Comparison of ENCODE assay signal across 8 mouse cellular contexts in the genomic region with DNA sequence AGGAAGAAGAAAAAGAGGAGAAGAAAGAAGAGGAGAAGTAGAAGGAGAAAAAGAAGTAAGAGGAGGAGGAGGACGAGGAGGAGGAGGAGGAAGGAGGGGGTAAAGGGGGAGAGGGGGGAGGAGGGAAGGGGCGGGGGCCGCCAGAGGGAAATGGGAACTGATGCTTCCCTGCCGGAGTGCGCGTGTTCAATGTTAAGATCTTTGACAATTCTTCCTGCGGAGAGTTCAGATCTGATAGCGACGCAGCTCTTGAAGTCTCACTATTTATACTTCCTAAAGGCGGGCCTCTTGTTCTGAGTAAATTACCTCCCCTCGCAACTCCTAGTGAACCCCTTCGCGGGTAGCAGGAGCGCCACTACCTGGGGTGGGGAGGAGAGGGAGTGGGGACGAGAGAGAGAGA. TPM values are rescaled to one million over a fixed set of nuclear protein-coding genes. Genes with fewer than 3 reads are reported as not detected.
DNase-seq lines count a peak whose midpoint lies in the region; ATAC-seq and TF ChIP-seq lines count a peak whose summit lies in the region.

A gene (minus strand): TSS at position 66 of the 400 bp plus-strand sequence.

- H3K4me3 ChIP-seq in embryonic facial prominence, embryonic 15.5 days (replicated peaks) = peak within 1 kb of the TSS; percentile 60
- peak within 1 kb of the TSS; percentile 41 for H3K4me3 ChIP-seq in kidney, postnatal 0 days (replicated peaks; ENCODE audit: low read depth, low read length)
- peak within 1 kb of the TSS; percentile 30 for H3K4me3 ChIP-seq in neural tube, embryonic 14.5 days (ENCODE audit: low read depth, low read length)

- WGBS in embryonic facial prominence, embryonic 15.5 days = 0% methylated on average over 15 of the region's 15 CpGs
- WGBS in kidney, postnatal 0 days = under 1% methylated on average over 14 of the region's 15 CpGs
- WGBS in neural tube, embryonic 14.5 days = 0% methylated on average over 15 of the region's 15 CpGs

- no peaks in the 10 kb centered on the region for H3K9me3 ChIP-seq in embryonic facial prominence, embryonic 15.5 days (replicated peaks)
- no peaks in the 10 kb centered on the region for H3K9me3 ChIP-seq in kidney, postnatal 0 days (replicated peaks; ENCODE audit: low read length)
- H3K9me3 ChIP-seq in neural tube, embryonic 14.5 days (ENCODE audit: control insufficient read depth, low read length) = no peaks in the 10 kb centered on the region

- peaks cover 50% of the 10 kb centered on the region for H3K27me3 ChIP-seq in embryonic facial prominence, embryonic 15.5 days
- H3K27me3 ChIP-seq in kidney, postnatal 0 days (ENCODE audit: insufficient read depth, low read length) = peaks cover 69% of the 10 kb centered on the region
- peaks cover 49% of the 10 kb centered on the region for H3K27me3 ChIP-seq in neural tube, embryonic 14.5 days (ENCODE audit: control insufficient read depth, insufficient read depth, low read length)

- H3K36me3 ChIP-seq in embryonic facial prominence, embryonic 15.5 days = no peaks in the 10 kb centered on the region
- H3K36me3 ChIP-seq in kidney, postnatal 0 days (ENCODE audit: insufficient read depth, low read length) = no peaks in the 10 kb centered on the region
- H3K36me3 ChIP-seq in neural tube, embryonic 14.5 days (ENCODE audit: control insufficient read depth, insufficient read depth, low read length) = no peaks in the 10 kb centered on the region

- peak within 1 kb of the TSS; percentile 42 for H3K9ac ChIP-seq in embryonic facial prominence, embryonic 15.5 days
- no peak within 1 kb of the TSS for H3K9ac ChIP-seq in kidney, postnatal 0 days (ENCODE audit: low read depth, low read length)
- peak within 1 kb of the TSS; percentile 32; the same call in 1 of the 2 replicates for H3K9ac ChIP-seq in neural tube, embryonic 14.5 days (replicated peaks; ENCODE audit: low read depth, low read length)

- peak; percentile 42 for DNase-seq in CD4-positive, CD25-positive, alpha-beta regulatory T cell, adult 2 months (ENCODE audit: low read depth, low spot score)
- peak; percentile 73 for DNase-seq in 3T3-L1 (ENCODE audit: low read depth, low spot score)
- peak; percentile 24 for DNase-seq in kidney, postnatal 0 days (ENCODE audit: low spot score)
- DNase-seq in frontal cortex, postnatal 25 days (ENCODE audit: low spot score in 2 of 2) = no peak
- DNase-seq in ovary, postnatal 10 days (ENCODE audit: low spot score) = no peak

- no peak for ATAC-seq in CD4-positive, CD25-positive, alpha-beta regulatory T cell, adult 4 months
- ATAC-seq in embryonic facial prominence, embryonic 15.5 days (ENCODE audit: insufficient number of reproducible peaks, low FRiP score, low TSS enrichment, low read depth) = 0 out of 2 replicates have a peak, but pooled peaks have one; percentile 8
- no peak for ATAC-seq in kidney, postnatal 0 days (replicated peaks; ENCODE audit: low FRiP score, low read depth)
- ATAC-seq in neural tube, embryonic 14.5 days (ENCODE audit: low read depth) = no peak

- no peak for TF ChIP-seq CTCF in kidney, postnatal 0 days (IDR thresholded peaks at IDR 0.05; ENCODE audit: low read depth)

- H3K4me2 ChIP-seq in embryonic facial prominence, embryonic 15.5 days (replicated peaks) = peak within 1 kb of the TSS; percentile 85
- H3K4me2 ChIP-seq in kidney, postnatal 0 days (ENCODE audit: low read length) = peak within 1 kb of the TSS; percentile 60
- H3K4me2 ChIP-seq in neural tube, embryonic 14.5 days (ENCODE audit: low read depth, low read length) = peak within 1 kb of the TSS; percentile 54

- H3K27ac ChIP-seq in embryonic facial prominence, embryonic 15.5 days (replicated peaks) = peak within 1 kb of the TSS; percentile 85
- no peak within 1 kb of the TSS for H3K27ac ChIP-seq in kidney, postnatal 0 days
- H3K27ac ChIP-seq in neural tube, embryonic 14.5 days (ENCODE audit: low read depth, low read length) = no peak within 1 kb of the TSS

- H3K4me1 ChIP-seq in embryonic facial prominence, embryonic 15.5 days = peaks cover 31% of the 10 kb centered on the region
- peaks cover 13% of the 10 kb centered on the region for H3K4me1 ChIP-seq in kidney, postnatal 0 days (replicated peaks; ENCODE audit: insufficient read depth, low read length)
- peaks cover 12% of the 10 kb centered on the region; the same call in 1 of the 2 replicates for H3K4me1 ChIP-seq in neural tube, embryonic 14.5 days (ENCODE audit: control insufficient read depth, insufficient read depth, low read length)

RNA-seq across cellular contexts. Expression of the gene that starts here (rescaled TPM):
- polyA plus RNA-seq in CD4-positive, CD25-positive, alpha-beta regulatory T cell, adult 4 months (2017; shearing (Covaris generic)) = not detected
- 27.1 and 30.8 TPM in 2 replicates for polyA plus RNA-seq in embryonic facial prominence, embryonic 15.5 days (2015; fragmentation: Nextera tagmentation; extraction: Ambion mirVana)
- polyA plus RNA-seq in kidney, postnatal 0 days (2015; fragmentation: Nextera tagmentation; extraction: Ambion mirVana) = 0.17 TPM in 1 of 2 replicates, not detected in the other
- polyA plus RNA-seq in neural tube, embryonic 14.5 days (2014; fragmentation: Nextera tagmentation; extraction: Ambion mirVana) = 10.4 and 10.6 TPM in 2 replicates

Comparison
In these comparisons a context has a peak if more than half of its experiments do, and no peak if none do; other contexts are left out.
1. Peak in DNase-seq, H3K4me3 ChIP-seq and H3K4me2 ChIP-seq in kidney, postnatal 0 days; RNA of the gene not detected or under 1 TPM.
2. DNase-seq: peak in CD4-positive, CD25-positive, alpha-beta regulatory T cell, adult 2 months (single experiment) and 3T3-L1 (single experiment); none in frontal cortex, postnatal 25 days (0 of 2) and ovary, postnatal 10 days (single experiment).
3. Peak in every context shown above with its lines, with median percentiles within 50 percentile points of each other: H3K4me2 ChIP-seq and H3K4me3 ChIP-seq.